Mouse (Mus musculus): ENCODE results near the gene Hoxd12.

GRCm38 (mm10) chr2:74686988-74687697 is 12.3 kb downstream of the Hoxd12 start:
- no peak for TF ChIP-seq CTCF (IDR thresholded peaks at IDR 0.05; ENCODE audit: control insufficient read depth, insufficient read depth, low read length)
- no peak for TF ChIP-seq POLR2A (IDR thresholded peaks at IDR 0.05; ENCODE audit: borderline replicate concordance, control insufficient read depth, low read depth, low read length)
